Mouse (Mus musculus): ENCODE results near the gene Sp2. TPM values are rescaled to one million over a fixed set of nuclear protein-coding genes. Genes with fewer than 3 reads are reported as not detected.

The Sp2 gene
- polyA plus RNA-seq, 1 experiment: 26.3 TPM

DNA sequence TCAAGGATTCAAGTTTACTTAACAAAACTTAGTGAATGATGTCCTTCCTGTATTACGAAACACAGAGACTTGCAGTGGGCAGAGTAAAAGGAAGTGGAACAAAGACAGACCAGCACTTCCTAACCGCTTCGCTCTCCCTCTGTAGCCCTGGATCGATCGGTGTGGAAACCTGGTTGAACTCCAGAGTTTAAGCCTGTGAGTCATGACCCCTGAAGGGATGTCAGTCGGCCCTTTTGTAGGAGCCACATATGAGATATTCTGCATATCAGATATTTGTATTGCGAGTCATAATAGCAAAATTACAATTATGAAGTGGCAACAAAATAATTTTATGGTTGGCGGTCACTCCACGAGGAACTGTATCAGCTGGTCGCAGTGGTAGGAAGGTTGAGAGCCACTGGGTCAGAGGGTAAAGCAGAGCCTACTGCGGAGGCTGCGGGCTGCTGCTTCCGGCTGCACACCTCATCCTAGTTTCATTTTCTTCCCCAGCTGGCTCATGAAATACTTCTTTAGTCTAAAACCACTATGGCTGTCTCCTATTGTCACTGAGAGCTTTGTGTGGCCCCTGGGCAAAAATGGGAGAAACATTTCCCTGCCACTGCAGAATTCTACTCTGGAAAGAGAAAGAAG is 15.7 kb downstream of the Sp2 start:
- DNase-seq: peak; percentile 39
- Histone ChIP-seq H3K4me1 (ENCODE audit: control insufficient read depth, insufficient read depth, low read length) (peaks cover 40% of the 10 kb centered on the region), H3K4me3 (replicated peaks; ENCODE audit: extremely low read depth, low read depth, low read length) (peak overlapping the region; percentile 56)
- WGBS: 15% methylated on average over 13 of the region's 13 CpGs
- TF ChIP-seq CTCF (IDR thresholded peaks at IDR 0.05; ENCODE audit: insufficient read depth, low read length) (no peak), POLR2A (IDR thresholded peaks at IDR 0.05; ENCODE audit: borderline replicate concordance, extremely low read depth, low read depth, low read length) (peak; percentile 69; the same call in 1 of the 2 replicates)

DNA sequence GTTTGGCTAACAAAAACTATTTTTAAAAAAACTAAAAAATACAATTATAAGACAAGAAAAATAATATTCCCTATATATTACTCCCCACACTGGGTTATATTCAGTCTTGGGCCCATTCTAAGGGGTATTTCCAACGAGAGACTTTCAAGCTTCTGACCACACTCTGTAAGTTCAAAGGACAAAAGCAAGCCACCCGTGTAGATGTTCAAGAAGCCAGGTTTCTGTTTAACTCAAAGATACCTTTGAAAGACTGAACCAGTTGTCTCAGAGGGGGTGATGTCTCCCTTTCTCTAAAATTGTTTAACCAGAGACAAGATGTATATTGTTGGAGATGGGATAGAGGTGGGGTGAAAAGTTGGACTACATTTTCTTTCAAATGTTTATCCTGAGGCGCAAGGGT is 16.6 kb downstream of the Sp2 start:
- no peak for DNase-seq
- WGBS: 78% methylated on average over 3 of the region's 3 CpGs
- no peak overlapping the region for H3K4me3 ChIP-seq (replicated peaks; ENCODE audit: extremely low read depth, low read depth, low read length)
- H3K4me1 ChIP-seq (ENCODE audit: control insufficient read depth, insufficient read depth, low read length): peaks cover 32% of the 10 kb centered on the region
- TF ChIP-seq CTCF (IDR thresholded peaks at IDR 0.05; ENCODE audit: insufficient read depth, low read length) (no peak), POLR2A (IDR thresholded peaks at IDR 0.05; ENCODE audit: borderline replicate concordance, extremely low read depth, low read depth, low read length) (no peak)

DNA sequence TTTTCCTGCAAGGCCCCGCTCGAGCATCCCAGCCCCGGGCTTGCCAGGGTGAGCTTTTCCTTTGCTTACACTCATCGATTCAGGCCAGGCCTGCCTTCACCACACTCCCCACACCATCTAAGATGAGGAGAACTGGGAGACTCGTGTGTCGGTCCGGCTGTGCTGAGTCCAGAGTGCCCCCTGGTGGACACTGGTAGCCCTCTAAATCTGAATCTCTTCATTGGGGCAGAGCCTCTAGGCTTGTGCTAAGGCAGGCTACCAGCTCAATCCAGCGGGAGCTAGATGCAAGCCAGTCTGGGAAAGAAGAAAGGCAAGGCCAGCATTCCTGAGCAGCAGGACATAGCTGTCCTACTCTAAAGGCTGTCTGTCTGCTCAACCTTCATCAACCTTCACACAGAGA is 19.2 kb downstream of the Sp2 start:
- 13% methylated on average over 8 of the region's 8 CpGs for WGBS
- DNase-seq: peak; percentile 87
- Histone ChIP-seq H3K4me3 (replicated peaks; ENCODE audit: extremely low read depth, low read depth, low read length) (no peak overlapping the region), H3K4me1 (ENCODE audit: control insufficient read depth, insufficient read depth, low read length) (peaks cover 12% of the 10 kb centered on the region)
- TF ChIP-seq CTCF (IDR thresholded peaks at IDR 0.05; ENCODE audit: insufficient read depth, low read length): peak; percentile 79
- no peak for TF ChIP-seq POLR2A (IDR thresholded peaks at IDR 0.05; ENCODE audit: borderline replicate concordance, extremely low read depth, low read depth, low read length)

DNA sequence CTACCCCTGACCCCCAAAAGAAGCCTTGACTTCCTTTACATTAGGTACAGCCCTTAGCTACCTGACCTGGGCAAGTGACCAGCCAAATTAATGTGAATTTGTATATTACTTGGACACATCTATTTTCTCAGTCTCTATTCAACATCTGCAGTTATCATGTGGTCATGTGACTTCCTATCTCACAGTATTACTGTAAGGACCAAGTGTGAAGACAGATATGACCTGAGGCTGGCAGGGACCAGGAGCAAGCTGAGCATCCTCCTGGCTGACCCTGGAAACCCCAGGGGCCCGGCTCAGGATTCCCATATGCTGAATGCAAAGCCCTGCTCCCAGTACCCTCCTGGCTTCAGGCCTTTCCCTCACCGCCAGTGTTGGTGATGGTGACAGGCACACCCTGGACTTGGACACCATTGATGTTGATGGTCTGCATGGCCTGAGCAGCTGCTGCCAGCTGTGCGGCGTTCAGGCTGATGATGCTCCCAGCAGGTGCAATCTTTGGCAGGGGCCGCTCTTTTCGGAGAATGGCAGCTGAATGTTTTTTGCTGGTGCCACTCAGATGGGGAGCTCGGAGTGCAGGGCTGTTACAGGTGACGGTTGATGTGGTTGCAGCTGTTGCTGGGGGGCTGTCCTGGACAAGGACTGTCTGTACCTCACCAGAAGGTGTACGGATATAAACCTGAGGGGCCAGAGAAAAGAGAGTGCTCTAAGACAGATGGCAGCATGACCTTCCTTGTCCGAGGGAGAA is 25.5 kb downstream of the Sp2 start:
- no peak for TF ChIP-seq CTCF (IDR thresholded peaks at IDR 0.05; ENCODE audit: insufficient read depth, low read length)
- no peak for TF ChIP-seq POLR2A (IDR thresholded peaks at IDR 0.05; ENCODE audit: borderline replicate concordance, extremely low read depth, low read depth, low read length)
- Histone ChIP-seq H3K4me1 (ENCODE audit: control insufficient read depth, insufficient read depth, low read length) (no peaks in the 10 kb centered on the region), H3K4me3 (replicated peaks; ENCODE audit: extremely low read depth, low read depth, low read length) (no peak overlapping the region)
- DNase-seq: no peak
- WGBS: 88% methylated on average over 10 of the region's 10 CpGs

- TF ChIP-seq POLR2A (IDR thresholded peaks at IDR 0.05; ENCODE audit: borderline replicate concordance, extremely low read depth, low read depth, low read length) (no peak), CTCF (IDR thresholded peaks at IDR 0.05; ENCODE audit: insufficient read depth, low read length) (peak; percentile 29; the same call in 1 of the 2 replicates)
- 64% methylated on average over 20 of the region's 20 CpGs for WGBS
- no peak for DNase-seq
- Histone ChIP-seq H3K4me3 (replicated peaks; ENCODE audit: extremely low read depth, low read depth, low read length) (no peak overlapping the region), H3K4me1 (ENCODE audit: control insufficient read depth, insufficient read depth, low read length) (no peaks in the 10 kb centered on the region)
Observed at GRCm38 (mm10) chr11:96956009-96956724, 26.6 kb downstream of the Sp2 start.

DNA sequence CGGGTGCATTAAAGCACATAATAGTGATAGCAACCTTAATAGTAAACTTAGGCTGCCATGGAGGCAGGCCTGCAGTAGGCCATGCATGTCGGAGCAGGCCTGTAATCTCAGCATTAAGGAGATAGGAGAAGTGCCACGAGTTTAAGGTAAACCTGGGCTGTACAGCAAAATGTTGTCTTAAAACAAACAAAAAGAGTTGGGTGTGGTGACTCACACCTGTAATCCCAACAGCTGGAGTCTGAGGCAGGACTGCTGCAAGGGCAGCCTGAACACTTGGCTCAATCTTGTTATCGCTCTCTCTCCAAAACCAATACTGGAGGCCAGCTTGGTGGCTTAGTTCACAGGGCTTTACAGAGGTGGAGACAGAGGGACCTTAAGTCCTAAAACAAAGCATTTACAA is 27.7 kb downstream of the Sp2 start:
- DNase-seq: no peak
- WGBS: 82% methylated on average over 4 of the region's 4 CpGs
- Histone ChIP-seq H3K4me3 (replicated peaks; ENCODE audit: extremely low read depth, low read depth, low read length) (no peak overlapping the region), H3K4me1 (ENCODE audit: control insufficient read depth, insufficient read depth, low read length) (no peaks in the 10 kb centered on the region)
- no peak for TF ChIP-seq CTCF (IDR thresholded peaks at IDR 0.05; ENCODE audit: insufficient read depth, low read length)

- DNase-seq: no peak
- no peak overlapping the region for H3K4me3 ChIP-seq (replicated peaks; ENCODE audit: extremely low read depth, low read depth, low read length)
- TF ChIP-seq CTCF (IDR thresholded peaks at IDR 0.05; ENCODE audit: insufficient read depth, low read length) (no peak), POLR2A (IDR thresholded peaks at IDR 0.05; ENCODE audit: borderline replicate concordance, extremely low read depth, low read depth, low read length) (no peak)
- H3K4me1 ChIP-seq (ENCODE audit: control insufficient read depth, insufficient read depth, low read length): no peaks in the 10 kb centered on the region
- WGBS: 64% methylated on average over 6 of the region's 6 CpGs
Observed at GRCm38 (mm10) chr11:96952896-96953295, 29.9 kb downstream of the Sp2 start.

DNA sequence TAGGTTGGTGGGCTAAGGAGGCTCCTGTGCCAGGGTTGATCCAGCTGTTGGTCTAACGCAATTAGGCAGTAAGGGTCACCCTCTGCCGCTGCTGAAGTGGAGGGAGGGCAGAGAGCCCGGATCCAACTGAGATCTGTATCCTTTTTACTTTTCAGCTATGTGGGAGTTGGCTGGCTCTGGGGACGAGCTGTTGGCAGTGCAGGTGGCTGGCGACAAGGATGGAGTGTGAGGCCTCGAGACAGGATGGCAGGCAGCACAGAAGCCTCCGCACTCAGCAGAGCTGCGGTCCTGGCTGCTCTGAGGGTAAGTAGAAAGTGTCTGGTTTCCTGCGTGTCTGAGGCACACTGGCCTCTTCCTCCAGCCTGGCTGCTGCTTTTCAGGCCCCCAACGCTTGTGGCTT is 30.3 kb downstream of the Sp2 start:
- DNase-seq: no peak
- 72% methylated on average over 10 of the region's 10 CpGs for WGBS
- H3K4me1 ChIP-seq (ENCODE audit: control insufficient read depth, insufficient read depth, low read length): no peaks in the 10 kb centered on the region
- no peak overlapping the region for H3K4me3 ChIP-seq (replicated peaks; ENCODE audit: extremely low read depth, low read depth, low read length)
- TF ChIP-seq POLR2A (IDR thresholded peaks at IDR 0.05; ENCODE audit: borderline replicate concordance, extremely low read depth, low read depth, low read length): no peak
- TF ChIP-seq CTCF (IDR thresholded peaks at IDR 0.05; ENCODE audit: insufficient read depth, low read length): no peak

- no peak for TF ChIP-seq POLR2A (IDR thresholded peaks at IDR 0.05; ENCODE audit: borderline replicate concordance, extremely low read depth, low read depth, low read length)
- peak; percentile 42 for TF ChIP-seq CTCF (IDR thresholded peaks at IDR 0.05; ENCODE audit: insufficient read depth, low read length)
- H3K4me3 ChIP-seq (replicated peaks; ENCODE audit: extremely low read depth, low read depth, low read length): no peak overlapping the region
- no peak for DNase-seq
- WGBS: 97% methylated on average over 3 of the region's 3 CpGs
- no peaks in the 10 kb centered on the region for H3K4me1 ChIP-seq (ENCODE audit: control insufficient read depth, insufficient read depth, low read length)
Observed at GRCm38 (mm10) chr11:96950767-96951166, 32.0 kb downstream of the Sp2 start.
